In genomic region chr10:128900698-128901097, GRCm38 (mm10) we compare ENCODE assay signal across 8 mouse cellular contexts. TPM values are rescaled to one million over a fixed set of nuclear protein-coding genes. Genes with fewer than 3 reads are reported as not detected.
A peak's percentile ranks its signal among the peaks of the same experiment; 100 is the strongest.
DNase-seq lines count a peak whose midpoint lies in the region; ATAC-seq and TF ChIP-seq lines count a peak whose summit lies in the region.

Cd63 (plus strand) TSS chr10:128900989.

- no peak within 1 kb of the TSS for H3K4me2 ChIP-seq in lung, embryonic 16.5 days (ENCODE audit: low read depth, low read length)
- no peak within 1 kb of the TSS for H3K4me2 ChIP-seq in embryonic facial prominence, embryonic 12.5 days (replicated peaks)
- H3K4me2 ChIP-seq in heart, embryonic 12.5 days: no peak within 1 kb of the TSS
- H3K4me2 ChIP-seq in midbrain, postnatal 0 days (ENCODE audit: low read depth, low read length, poor library complexity, severe bottlenecking): no peak within 1 kb of the TSS

- 68% methylated on average over 3 of the region's 3 CpGs for WGBS in lung, embryonic 16.5 days
- 86% methylated on average over 3 of the region's 3 CpGs for WGBS in embryonic facial prominence, embryonic 12.5 days
- WGBS in heart, embryonic 12.5 days: 84% methylated on average over 3 of the region's 3 CpGs
- WGBS in midbrain, postnatal 0 days: 85% methylated on average over 3 of the region's 3 CpGs

- H3K27me3 ChIP-seq in lung, embryonic 16.5 days (ENCODE audit: control insufficient read depth, insufficient read depth, low read depth, low read length): peaks cover 7% of the 10 kb centered on the region; the same call in 1 of the 2 replicates
- peaks cover 12% of the 10 kb centered on the region for H3K27me3 ChIP-seq in embryonic facial prominence, embryonic 12.5 days
- peaks cover 17% of the 10 kb centered on the region for H3K27me3 ChIP-seq in heart, embryonic 12.5 days (replicated peaks)
- peaks cover 9% of the 10 kb centered on the region; the same call in 1 of the 2 replicates for H3K27me3 ChIP-seq in midbrain, postnatal 0 days (ENCODE audit: insufficient read depth, low read length)

- H3K4me1 ChIP-seq in lung, embryonic 16.5 days (replicated peaks; ENCODE audit: control insufficient read depth, insufficient read depth, low read length): peaks cover 13% of the 10 kb centered on the region
- peaks cover 8% of the 10 kb centered on the region for H3K4me1 ChIP-seq in embryonic facial prominence, embryonic 12.5 days
- peaks cover 12% of the 10 kb centered on the region for H3K4me1 ChIP-seq in heart, embryonic 12.5 days (replicated peaks)
- H3K4me1 ChIP-seq in midbrain, postnatal 0 days (ENCODE audit: insufficient read depth, low read length): no peaks in the 10 kb centered on the region

- TF ChIP-seq CTCF in midbrain, postnatal 0 days (IDR thresholded peaks at IDR 0.05): no peak

- H3K27ac ChIP-seq in lung, embryonic 16.5 days (ENCODE audit: low read length): no peak within 1 kb of the TSS
- H3K27ac ChIP-seq in embryonic facial prominence, embryonic 12.5 days: no peak within 1 kb of the TSS
- H3K27ac ChIP-seq in heart, embryonic 12.5 days (ENCODE audit: poor library complexity, severe bottlenecking): no peak within 1 kb of the TSS
- H3K27ac ChIP-seq in midbrain, postnatal 0 days (ENCODE audit: low read depth, low read length): no peak within 1 kb of the TSS

- H3K36me3 ChIP-seq in lung, embryonic 16.5 days (ENCODE audit: control insufficient read depth, insufficient read depth, low read length): no peaks in the 10 kb centered on the region
- H3K36me3 ChIP-seq in embryonic facial prominence, embryonic 12.5 days: no peaks in the 10 kb centered on the region
- H3K36me3 ChIP-seq in heart, embryonic 12.5 days: no peaks in the 10 kb centered on the region
- H3K36me3 ChIP-seq in midbrain, postnatal 0 days (ENCODE audit: insufficient read depth, low read length): no peaks in the 10 kb centered on the region

- H3K4me3 ChIP-seq in lung, embryonic 16.5 days (ENCODE audit: low read length): no peak within 1 kb of the TSS
- no peak within 1 kb of the TSS for H3K4me3 ChIP-seq in embryonic facial prominence, embryonic 12.5 days
- no peak within 1 kb of the TSS for H3K4me3 ChIP-seq in heart, embryonic 12.5 days
- no peak within 1 kb of the TSS for H3K4me3 ChIP-seq in midbrain, postnatal 0 days (ENCODE audit: low read depth, low read length)

- H3K9me3 ChIP-seq in lung, embryonic 16.5 days (ENCODE audit: control insufficient read depth, low read length): no peaks in the 10 kb centered on the region
- no peaks in the 10 kb centered on the region for H3K9me3 ChIP-seq in embryonic facial prominence, embryonic 12.5 days
- no peaks in the 10 kb centered on the region for H3K9me3 ChIP-seq in heart, embryonic 12.5 days (replicated peaks)
- no peaks in the 10 kb centered on the region for H3K9me3 ChIP-seq in midbrain, postnatal 0 days (ENCODE audit: low read length)

- no peak for DNase-seq in lung, postnatal 4 days
- DNase-seq in layer of hippocampus, postnatal 36 days: no peak
- DNase-seq in midbrain, postnatal 0 days (ENCODE audit: low spot score): no peak
- DNase-seq in cerebellum, postnatal 14 days: no peak
- DNase-seq in thymus, postnatal 14 days: no peak

- ATAC-seq in lung, embryonic 16.5 days (ENCODE audit: low read depth): no peak
- no peak for ATAC-seq in embryonic facial prominence, embryonic 12.5 days (ENCODE audit: insufficient number of reproducible peaks, insufficient read depth, low FRiP score, low TSS enrichment)
- ATAC-seq in heart, embryonic 12.5 days (ENCODE audit: insufficient number of reproducible peaks, low FRiP score): 0 out of 2 replicates have a peak, but pooled peaks have one; percentile 24
- ATAC-seq in midbrain, postnatal 0 days (ENCODE audit: low FRiP score): no peak

- H3K9ac ChIP-seq in lung, embryonic 16.5 days (ENCODE audit: low read length): no peak within 1 kb of the TSS
- H3K9ac ChIP-seq in embryonic facial prominence, embryonic 12.5 days: no peak within 1 kb of the TSS
- H3K9ac ChIP-seq in heart, embryonic 12.5 days: no peak within 1 kb of the TSS
- no peak within 1 kb of the TSS for H3K9ac ChIP-seq in midbrain, postnatal 0 days (replicated peaks; ENCODE audit: low read length, poor library complexity, severe bottlenecking)

RNA-seq across cellular contexts. Expression of gene Cd63, which starts in this region (rescaled TPM):
- polyA plus RNA-seq in lung, embryonic 16.5 days (2015; fragmentation: Nextera tagmentation; extraction: Ambion mirVana): 568 and 590 TPM in 2 replicates
- polyA plus RNA-seq in embryonic facial prominence, embryonic 12.5 days (2016; fragmentation: Nextera tagmentation; extraction: Ambion mirVana): 459 and 465 TPM in 2 replicates
- polyA plus RNA-seq in heart, embryonic 12.5 days (2016; fragmentation: Nextera tagmentation; extraction: Ambion mirVana): 341 and 358 TPM in 2 replicates
- 10 to 100 TPM; 77.8 to 79.7 TPM for total RNA-seq in layer of hippocampus, postnatal 36 days (2021)
- 16.6 and 28.6 TPM in 2 replicates for total RNA-seq in midbrain, postnatal 0 days (2014; rRNA removed)
- polyA plus RNA-seq in midbrain, postnatal 0 days (2015; fragmentation: Nextera tagmentation; extraction: Ambion mirVana): 231 and 238 TPM in 2 replicates
